8 mouse cellular contexts compared by ENCODE assay signal in the genomic region with DNA sequence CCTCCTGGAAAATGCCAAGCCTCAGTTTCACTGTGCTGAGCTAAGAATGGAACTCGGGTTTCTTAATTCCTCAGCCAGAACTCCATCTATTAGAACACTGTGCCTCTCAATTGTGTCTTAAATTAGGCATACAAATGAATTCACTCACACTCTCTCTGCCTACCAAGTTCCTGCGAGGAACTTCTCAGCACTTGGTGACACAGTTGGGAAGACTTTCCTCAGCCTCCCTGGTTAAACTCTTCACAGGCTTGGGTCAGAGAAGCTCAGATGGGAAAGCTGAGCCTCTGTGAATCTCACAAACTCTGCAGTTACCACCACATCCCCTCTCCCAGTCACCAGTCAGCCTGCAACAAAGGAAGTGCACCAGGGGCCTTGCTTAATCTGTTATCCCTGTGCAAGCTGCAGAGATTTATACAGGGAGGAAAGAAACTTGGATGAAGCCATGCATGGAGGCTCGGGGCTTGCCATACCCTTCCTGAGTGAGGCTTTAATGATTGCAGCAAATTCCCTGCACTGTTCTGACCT.
A peak's percentile ranks its signal among the peaks of the same experiment; 100 is the strongest.
DNase-seq lines count a peak whose midpoint lies in the region; ATAC-seq and TF ChIP-seq lines count a peak whose summit lies in the region.

No protein-coding gene starts in this region.

- TF ChIP-seq CTCF in lung, postnatal 0 days (IDR thresholded peaks at IDR 0.05) = no peak
- TF ChIP-seq CTCF in cortical plate, adult 2 months (IDR thresholded peaks at IDR 0.05; ENCODE audit: extremely low read depth, insufficient read depth, low read length) = no peak

- H3K4me3 ChIP-seq in lung, postnatal 0 days (ENCODE audit: low read depth, low read length) = no peak overlapping the region
- no peak overlapping the region for H3K4me3 ChIP-seq in cortical plate, adult 2 months (ENCODE audit: insufficient read depth, low read length)
- H3K4me3 ChIP-seq in midbrain, embryonic 16.5 days (ENCODE audit: low read depth, low read length) = no peak overlapping the region

- H3K9ac ChIP-seq in lung, postnatal 0 days (replicated peaks; ENCODE audit: low read depth) = no peak overlapping the region
- H3K9ac ChIP-seq in midbrain, embryonic 16.5 days (ENCODE audit: low read depth, low read length) = no peak overlapping the region

- no peaks in the 10 kb centered on the region; the same call in 1 of the 2 replicates for H3K4me1 ChIP-seq in lung, postnatal 0 days (ENCODE audit: insufficient read depth, low read depth, low read length)
- peaks cover 5% of the 10 kb centered on the region for H3K4me1 ChIP-seq in cortical plate, adult 2 months (ENCODE audit: control insufficient read depth, insufficient read depth, low read length)
- H3K4me1 ChIP-seq in midbrain, embryonic 16.5 days (ENCODE audit: control insufficient read depth, insufficient read depth, low read length) = peaks cover 14% of the 10 kb centered on the region

- H3K27ac ChIP-seq in lung, postnatal 0 days (ENCODE audit: low read length) = no peak overlapping the region; the same call in 1 of the 2 replicates
- H3K27ac ChIP-seq in cortical plate, adult 2 months (ENCODE audit: insufficient read depth, low read length) = peak overlapping the region; percentile 61; the same call in 1 of the 2 replicates
- H3K27ac ChIP-seq in midbrain, embryonic 16.5 days (ENCODE audit: low read length) = peak overlapping the region; percentile 60

- H3K4me2 ChIP-seq in lung, postnatal 0 days (replicated peaks; ENCODE audit: low read depth, low read length) = no peak overlapping the region
- no peak overlapping the region for H3K4me2 ChIP-seq in midbrain, embryonic 16.5 days (ENCODE audit: low read length)

- H3K36me3 ChIP-seq in lung, postnatal 0 days (ENCODE audit: insufficient read depth, low read length) = no peaks in the 10 kb centered on the region
- H3K36me3 ChIP-seq in midbrain, embryonic 16.5 days (ENCODE audit: control insufficient read depth, insufficient read depth, low read length) = no peaks in the 10 kb centered on the region

- no peak for TF ChIP-seq POLR2A in cortical plate, adult 2 months (IDR thresholded peaks at IDR 0.05; ENCODE audit: extremely low read depth, insufficient read depth, low read length)

- no peaks in the 10 kb centered on the region for H3K9me3 ChIP-seq in lung, postnatal 0 days (ENCODE audit: low read length)
- no peaks in the 10 kb centered on the region for H3K9me3 ChIP-seq in midbrain, embryonic 16.5 days (replicated peaks; ENCODE audit: control insufficient read depth, low read length, poor library complexity, severe bottlenecking)

- ATAC-seq in lung, postnatal 0 days = no peak
- peak; percentile 54 for ATAC-seq in midbrain, embryonic 16.5 days
- ATAC-seq in megakaryocyte, adult 5-6 weeks (ENCODE audit: poor library complexity, severe bottlenecking) = no peak

- DNase-seq in frontal cortex, adult 2 months (ENCODE audit: extremely low spot score in 1 of 2, low spot score in 1 of 2) = peak; percentile 41 to 61
- DNase-seq in frontal cortex, postnatal 14 days (ENCODE audit: low spot score in 2 of 2) = no peak
- peak; percentile 16 for DNase-seq in lung, postnatal 10 days
- no peak for DNase-seq in lung, postnatal 0 days (ENCODE audit: low spot score)
- DNase-seq in retina, embryonic 14.5 days (ENCODE audit: low spot score) = no peak

- WGBS in lung, postnatal 0 days = 51% methylated on average over 3 of the region's 3 CpGs
- 23% methylated on average over 3 of the region's 3 CpGs for WGBS in midbrain, embryonic 16.5 days

- H3K27me3 ChIP-seq in lung, postnatal 0 days (replicated peaks; ENCODE audit: insufficient read depth, low read length) = no peaks in the 10 kb centered on the region
- H3K27me3 ChIP-seq in midbrain, embryonic 16.5 days (ENCODE audit: control insufficient read depth, insufficient read depth, low read depth, low read length) = no peaks in the 10 kb centered on the region

- TF ChIP-seq EP300 in lung, postnatal 0 days (IDR thresholded peaks at IDR 0.05) = no peak

Comparison
In these comparisons a context has a peak if more than half of its experiments do, and no peak if none do; other contexts are left out.
1. DNase-seq: peak in frontal cortex, adult 2 months (2 of 2) and lung, postnatal 10 days (single experiment); none in frontal cortex, postnatal 14 days (0 of 2), lung, postnatal 0 days (single experiment) and retina, embryonic 14.5 days (single experiment).